Mouse (Mus musculus): ENCODE measurements around the gene Ccng2.

Gene Ccng2

GRCm38 (mm10) chr5:93266883-93267704 lies at the start of gene Ccng2:
Gene Ccng2, plus strand, starts transcription at chr5:93267257.
- DNase-seq (ENCODE audit: low read depth, low spot score) = peak; percentile 99

- no peak for DNase-seq (ENCODE audit: low read depth, low spot score)
These were observed 48.7 kb upstream of the Ccng2 start for GRCm38 (mm10) chr5:93218375-93218774.

DNA sequence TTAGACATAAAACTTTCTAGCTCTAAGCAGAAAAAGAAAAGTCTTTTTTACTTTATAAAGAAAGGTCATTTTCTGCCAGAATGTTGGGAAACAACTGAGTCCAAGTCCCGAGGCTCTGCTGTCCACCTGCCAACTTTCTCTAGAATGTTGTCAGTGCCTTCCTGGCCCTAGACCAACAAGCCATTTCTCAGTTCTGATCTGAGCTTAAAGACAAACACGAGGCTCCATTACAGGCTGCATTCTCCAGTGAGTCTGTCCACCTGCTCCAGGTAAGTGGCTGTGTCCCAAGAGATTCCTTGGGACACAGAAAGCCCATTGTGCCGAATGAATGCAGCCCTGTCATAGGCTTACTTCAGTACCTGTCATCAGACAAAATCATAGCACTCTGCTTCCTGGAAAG lies 45.4 kb upstream of the Ccng2 start:
- DNase-seq (ENCODE audit: low read depth, low spot score) = no peak

DNA sequence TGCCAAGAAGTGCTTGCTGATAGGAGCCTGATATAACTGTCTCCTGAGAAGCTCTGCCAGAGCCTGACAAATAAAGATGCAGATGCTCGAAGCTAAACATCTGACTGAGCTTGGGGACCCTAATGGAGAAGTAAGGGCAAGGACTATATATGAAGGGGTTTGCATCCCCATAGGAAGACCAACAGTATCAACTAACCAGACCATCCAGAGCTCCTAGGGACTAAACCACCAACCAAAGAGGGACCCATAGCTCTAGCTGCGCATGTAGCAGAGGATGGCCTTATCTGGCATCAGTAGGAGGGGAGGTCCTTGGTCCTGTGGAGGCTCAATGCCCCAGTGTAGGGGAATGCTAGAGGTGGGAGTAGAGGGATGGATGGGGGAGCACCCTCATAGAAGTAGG lies 42.5 kb upstream of the Ccng2 start:
- no peak for DNase-seq (ENCODE audit: low read depth, low spot score)

GRCm38 (mm10) chr5:93227157-93227556 lies 39.9 kb upstream of the Ccng2 start:
- no peak for DNase-seq (ENCODE audit: low read depth, low spot score)

GRCm38 (mm10) chr5:93229527-93229926 lies 37.5 kb upstream of the Ccng2 start:
- no peak for DNase-seq (ENCODE audit: low read depth, low spot score)

GRCm38 (mm10) chr5:93231721-93232120 lies 35.3 kb upstream of the Ccng2 start:
- no peak for DNase-seq (ENCODE audit: low read depth, low spot score)

DNA sequence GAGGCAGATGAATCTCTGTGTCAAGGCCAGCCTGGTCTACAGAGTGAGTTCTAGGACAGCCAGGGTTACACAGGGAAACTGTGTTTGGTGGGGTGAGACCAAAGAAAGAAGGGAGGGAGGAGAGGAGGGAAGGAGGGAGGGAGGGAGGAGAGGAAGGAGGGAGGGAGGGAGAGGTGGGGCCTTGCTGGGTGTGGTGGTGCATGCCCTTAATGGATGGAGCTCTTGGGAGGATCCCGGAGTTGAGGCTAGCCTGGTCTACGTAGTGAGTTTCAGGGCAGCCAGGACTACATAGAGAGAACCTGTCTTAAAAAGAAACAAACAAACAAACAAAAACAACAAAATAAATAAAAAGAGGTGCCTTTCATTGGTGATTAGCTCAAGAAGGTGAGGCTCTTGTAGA lies 34.2 kb upstream of the Ccng2 start:
- DNase-seq (ENCODE audit: low read depth, low spot score) = no peak

DNA sequence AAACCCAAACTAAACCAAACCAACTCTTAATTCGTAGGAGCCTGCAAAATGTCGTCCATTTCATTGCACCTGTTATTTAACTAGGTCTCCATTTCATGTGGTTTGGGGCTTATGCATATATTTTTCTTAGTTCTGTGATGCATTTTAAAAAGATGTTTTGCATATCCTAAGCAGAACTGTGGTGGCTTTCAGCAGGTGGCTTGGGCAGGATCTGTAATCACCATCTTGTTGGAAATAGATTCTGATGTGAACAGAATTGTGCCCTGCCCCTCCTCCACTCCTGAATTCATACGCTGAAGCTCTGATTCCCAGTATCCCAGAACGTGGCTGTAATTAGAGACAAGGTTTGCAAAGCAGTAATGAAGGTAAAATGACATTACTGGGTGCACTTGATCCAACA lies 32.9 kb upstream of the Ccng2 start:
- DNase-seq (ENCODE audit: low read depth, low spot score) = no peak

GRCm38 (mm10) chr5:93234605-93235004 lies 32.5 kb upstream of the Ccng2 start:
- no peak for DNase-seq (ENCODE audit: low read depth, low spot score)

DNA sequence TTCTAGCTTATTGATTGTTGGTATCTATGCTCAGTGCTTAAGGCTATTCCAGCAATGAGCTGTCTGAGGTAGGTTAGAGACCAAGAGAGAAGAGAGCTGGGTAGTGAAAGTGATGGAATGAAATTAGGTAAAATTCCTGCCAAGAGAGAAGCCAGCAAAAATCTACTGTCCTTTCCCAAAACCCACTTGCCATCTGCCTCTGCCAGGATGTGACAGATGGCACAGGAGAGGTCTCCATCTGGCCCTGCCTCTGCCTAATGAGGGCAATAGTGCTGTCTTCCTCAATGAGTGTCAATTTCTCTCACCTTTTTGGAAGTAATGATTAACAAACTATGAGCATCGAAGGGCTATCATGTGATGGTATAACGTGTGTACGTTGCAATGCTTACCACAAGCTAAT lies 31.2 kb upstream of the Ccng2 start:
- DNase-seq (ENCODE audit: low read depth, low spot score) = no peak

- no peak for DNase-seq (ENCODE audit: low read depth, low spot score)
These were observed 30.5 kb upstream of the Ccng2 start for GRCm38 (mm10) chr5:93236541-93236940.

DNA sequence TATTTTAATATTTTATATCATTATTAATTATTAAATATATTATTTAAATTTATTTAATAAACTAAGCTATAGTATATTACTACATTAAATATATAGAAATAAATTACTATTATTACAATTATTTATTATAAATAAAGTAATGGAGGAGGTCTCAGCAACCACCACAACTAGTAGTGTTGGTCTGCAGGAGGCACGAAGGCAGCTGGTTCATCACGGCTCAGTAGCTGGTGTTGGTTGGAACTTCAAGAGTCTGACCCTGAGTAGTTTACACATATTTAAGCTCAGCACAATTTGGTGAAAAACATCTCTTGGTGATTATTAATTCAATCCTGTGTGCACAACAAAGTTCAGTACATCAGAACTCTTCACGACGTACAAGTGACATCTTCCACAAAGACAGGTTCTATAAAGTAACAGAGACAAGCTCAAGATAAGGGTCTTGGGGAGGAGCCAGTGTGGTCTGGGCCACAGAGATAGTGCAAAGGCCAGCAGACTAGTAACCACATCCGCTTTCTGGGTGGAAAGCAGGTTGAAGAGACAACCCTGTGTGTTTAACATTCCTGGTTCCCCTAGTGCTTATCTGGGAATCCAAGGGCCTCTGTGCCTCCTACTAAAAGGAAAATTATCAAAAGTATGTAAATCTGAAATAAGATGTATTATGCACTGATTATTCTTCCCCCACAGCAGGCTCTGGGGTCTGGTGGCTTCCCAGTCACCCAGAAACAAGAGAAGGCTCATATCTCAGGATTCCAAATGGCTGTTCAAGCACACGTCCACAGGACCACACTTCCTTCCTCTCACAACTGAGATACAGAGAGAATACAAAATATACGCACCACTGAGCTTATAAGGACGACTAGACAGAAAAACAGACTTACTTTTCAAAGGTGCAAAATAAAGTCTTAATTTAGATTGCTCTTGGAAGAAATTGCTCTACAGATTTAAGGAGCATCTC lies 27.2 kb upstream of the Ccng2 start:
- DNase-seq (ENCODE audit: low read depth, low spot score) = no peak

DNA sequence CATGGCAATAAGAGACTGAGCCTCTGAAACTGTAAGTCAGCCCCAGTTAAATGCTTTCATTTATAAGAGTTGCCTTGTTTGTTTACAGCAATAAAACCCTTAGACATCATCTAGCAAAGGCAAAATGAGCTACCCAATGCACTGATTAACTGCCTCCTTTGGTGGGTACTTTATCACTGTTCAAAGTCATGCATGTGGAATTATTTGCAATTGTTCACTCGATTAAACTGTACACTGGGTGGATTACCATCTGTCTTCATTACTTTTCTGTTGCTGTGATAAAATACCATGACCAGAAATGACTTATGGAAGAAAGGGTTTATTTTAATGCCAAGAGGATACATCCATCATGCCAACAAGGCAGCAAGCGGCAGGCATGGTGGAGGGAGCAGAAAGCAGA lies 21.8 kb upstream of the Ccng2 start:
- DNase-seq (ENCODE audit: low read depth, low spot score) = no peak

- no peak for DNase-seq (ENCODE audit: low read depth, low spot score)
These were observed 17.0 kb upstream of the Ccng2 start for GRCm38 (mm10) chr5:93249940-93250578.

- DNase-seq (ENCODE audit: low read depth, low spot score) = no peak
These were observed 15.9 kb upstream of the Ccng2 start for GRCm38 (mm10) chr5:93251001-93251760.

DNA sequence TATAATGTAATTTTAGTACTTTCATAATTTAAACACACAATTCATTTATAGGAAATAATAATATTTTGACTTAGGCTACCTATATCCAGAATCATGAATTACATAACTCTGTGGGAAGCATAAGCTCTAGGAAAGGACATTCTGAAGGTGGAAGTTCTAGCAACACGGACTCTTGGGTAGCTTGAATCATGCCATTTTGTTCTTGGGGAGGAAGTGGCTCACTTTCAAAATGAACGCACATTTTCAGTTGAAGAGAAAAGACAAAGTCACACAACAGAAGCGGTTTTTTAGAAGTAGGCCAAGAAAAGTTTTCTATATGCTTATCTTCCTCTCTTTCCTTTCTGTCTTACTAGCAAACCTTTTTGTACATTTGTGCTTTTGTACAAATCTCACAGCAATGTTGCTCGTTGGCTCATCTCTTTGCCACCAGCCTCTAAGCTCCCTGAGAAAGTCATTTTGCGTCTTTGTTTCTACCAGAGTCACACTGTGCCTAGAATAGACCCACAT lies 11.2 kb upstream of the Ccng2 start:
- DNase-seq (ENCODE audit: low read depth, low spot score) = no peak

DNA sequence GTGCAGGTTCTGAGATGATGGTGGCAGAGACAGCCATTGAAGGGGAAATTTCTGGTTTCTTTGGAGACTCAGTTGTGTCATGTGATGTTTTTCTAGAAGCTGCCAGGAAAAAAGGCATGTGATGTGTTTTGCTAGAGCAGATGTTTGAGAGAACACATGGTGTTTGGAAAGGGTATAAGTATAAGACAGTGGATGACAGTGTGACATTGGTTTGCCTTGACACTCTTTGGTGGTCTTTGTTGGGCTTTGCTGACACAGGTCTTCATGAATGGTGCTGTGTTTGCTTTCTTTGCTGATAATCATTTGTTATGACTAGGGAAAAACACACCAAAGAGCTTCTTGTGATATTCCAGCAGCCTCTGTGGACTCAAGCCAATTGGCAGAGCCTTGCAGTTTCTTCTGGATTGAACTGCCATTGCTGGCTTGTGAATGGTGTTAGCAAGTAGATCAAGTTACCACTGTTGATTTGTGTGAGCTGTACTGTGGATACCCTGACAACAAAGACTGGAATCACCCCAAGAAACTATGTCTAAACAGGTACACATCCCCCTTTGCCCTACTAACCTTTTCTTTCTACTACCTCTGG lies 10.1 kb upstream of the Ccng2 start:
- no peak for DNase-seq (ENCODE audit: low read depth, low spot score)

- no peak for DNase-seq (ENCODE audit: low read depth, low spot score)
These were observed 7.7 kb upstream of the Ccng2 start for GRCm38 (mm10) chr5:93259349-93259748.

DNA sequence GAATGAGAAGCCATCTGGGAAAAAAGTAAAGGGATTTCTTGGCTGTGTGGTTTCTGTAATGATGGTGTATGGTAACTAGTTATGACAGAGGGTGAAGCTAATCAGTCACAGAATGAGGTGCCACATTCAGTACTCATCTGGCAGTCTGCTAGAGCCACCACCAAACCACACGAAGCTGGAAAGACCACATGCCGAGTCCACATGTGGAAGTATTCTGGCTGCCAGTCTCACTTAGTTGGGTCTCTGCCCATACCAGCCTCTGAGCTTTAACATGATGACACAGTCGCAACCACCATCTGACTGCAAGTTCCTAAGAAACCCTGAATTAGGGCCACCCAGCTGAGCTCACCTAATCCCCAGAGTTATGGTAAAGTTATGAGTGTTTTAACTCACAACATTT lies 6.1 kb upstream of the Ccng2 start:
- DNase-seq (ENCODE audit: low read depth, low spot score) = no peak

DNA sequence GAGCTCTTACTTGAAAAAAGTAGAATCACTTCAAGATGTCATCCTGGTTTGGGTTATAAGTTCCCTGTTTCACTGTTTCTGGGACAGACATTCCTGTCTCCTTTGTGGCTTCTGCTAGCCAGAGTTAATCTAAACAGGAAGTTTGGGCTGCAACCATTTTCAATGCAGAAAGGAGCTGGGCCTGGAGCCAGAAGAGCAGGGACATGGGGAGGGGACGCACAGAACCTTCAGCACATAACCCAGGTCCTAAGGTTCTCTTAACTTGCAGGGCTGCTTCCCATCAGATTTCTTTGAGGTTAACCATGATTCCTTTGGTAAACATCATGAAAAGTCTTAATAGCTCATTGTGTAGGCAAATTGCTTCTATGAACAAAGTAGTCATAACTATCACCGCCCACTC lies 4.3 kb upstream of the Ccng2 start:
- DNase-seq (ENCODE audit: low read depth, low spot score) = no peak

Data from ES-CJ7 (cell line).